Mouse (Mus musculus) liver, adult 2 months (tissue): Measurements from ENCODE around the gene Phf21a. TPM values are rescaled to one million over a fixed set of nuclear protein-coding genes. Genes with fewer than 3 reads are reported as not detected.

Experiments used
- DNase-seq: peaks from one replicate; pipeline ENCODE4 v3.0.0-alpha.2; 2011; ENCODE audit warnings: low read depth, low spot score; ENCODE audit errors: extremely low read depth
- H3K27ac ChIP-seq: fragments of 200-500 bp; replicated peaks from 2 replicates; pipeline ENCODE4 v1.5.1; 2012; ENCODE audit warnings: low read depth, mild to moderate bottlenecking, control low read depth, inconsistent platforms, low read length; ENCODE audit not compliant: insufficient read depth
- H3K27me3 ChIP-seq: fragments of 200-500 bp; 2 replicates; pipeline ENCODE4 v1.6.1; 2012; ENCODE audit warnings: mild to moderate bottlenecking, moderate library complexity, low read length, inconsistent platforms; ENCODE audit not compliant: control insufficient read depth, insufficient read depth
- H3K36me3 ChIP-seq: fragments of 200-500 bp; 2 replicates; pipeline ENCODE4 v1.6.1; 2012; ENCODE audit warnings: low read length, inconsistent platforms; ENCODE audit not compliant: control insufficient read depth, insufficient read depth
- H3K4me1 ChIP-seq: fragments of 200-500 bp; 2 replicates; pipeline ENCODE4 v1.6.1; 2011; ENCODE audit warnings: low read length; ENCODE audit not compliant: control insufficient read depth, insufficient read depth
- H3K4me3 ChIP-seq: fragments of 200-500 bp; 2 replicates; pipeline ENCODE4 v1.5.1; 2011; ENCODE audit warnings: low read depth, mild to moderate bottlenecking, control low read depth, low read length, moderate library complexity; ENCODE audit not compliant: insufficient read depth
- H3K79me2 ChIP-seq: fragments of 200-500 bp; 2 replicates; pipeline ENCODE4 v1.6.1; 2012; ENCODE audit warnings: inconsistent platforms, mild to moderate bottlenecking, low read length, moderate library complexity; ENCODE audit not compliant: control insufficient read depth, insufficient read depth
- H3K9ac ChIP-seq: fragments of 200-500 bp; 2 replicates; pipeline ENCODE4 v1.6.1; 2012; ENCODE audit warnings: low read depth, mild to moderate bottlenecking, control low read depth, inconsistent platforms, low read length
- CTCF ChIP-seq: fragments of 200-500 bp; IDR thresholded peaks from 2 replicates; pipeline ENCODE4 v1.5.1; 2011; ENCODE audit warnings: low read depth, low read length, control low read depth
- POLR2A ChIP-seq: fragments of 200-500 bp; IDR thresholded peaks from 2 replicates; pipeline ENCODE4 v1.6.1; 2011; ENCODE audit warnings: low read length, control low read depth; ENCODE audit not compliant: insufficient read depth; ENCODE audit errors: extremely low read depth
- WGBS: fragments of 180-500 bp; shearing (Covaris S2); methylation state at CpG from one replicate; pipeline ENCODE4 v1.1.7; 2018; 5-methylcytosine and 5-hydroxymethylcytosine counted together
- polyA plus RNA-seq: library from polyadenylated mRNA; depleted of rRNA; stranded (reverse); fragments of >200 nt; gene quantifications from 2 replicates; pipeline ENCODE4 v1.2.3, GENCODE M21; 2012; rRNA removed
- total RNA-seq: library from RNA; depleted of rRNA; stranded (reverse); fragments of >200 nt; gene quantifications from 2 replicates; pipeline ENCODE4 v1.2.3, GENCODE M21; 2014; rRNA removed

The Phf21a gene
- total RNA-seq (14.5 and 14.8 TPM in 2 replicates), polyA plus RNA-seq (8.3 and 11.4 TPM in 2 replicates)

GRCm38 (mm10) chr2:92092817-92093216 lies at the start of gene Phf21a:
Gene Phf21a (plus strand): TSS chr2:92093117.
- H3K27me3 ChIP-seq = no peaks in the 10 kb centered on the region

GRCm38 (mm10) chr2:92043285-92043684 lies 49.6 kb upstream of the Phf21a start:
- 95% methylated on average over 12 of the region's 12 CpGs for WGBS
- no peak overlapping the region for H3K27ac ChIP-seq
- no peak for DNase-seq
- H3K36me3 ChIP-seq = no peaks in the 10 kb centered on the region
- TF ChIP-seq POLR2A = no peak
- H3K4me3 ChIP-seq = no peak overlapping the region
- H3K9ac ChIP-seq = no peak overlapping the region
- H3K4me1 ChIP-seq = no peaks in the 10 kb centered on the region
- H3K79me2 ChIP-seq = no peaks in the 10 kb centered on the region
- H3K27me3 ChIP-seq = no peaks in the 10 kb centered on the region

More at GRCm38 (mm10) chr2:92092817-92093216, at the start of gene Phf21a:
- TF ChIP-seq CTCF (no peak), POLR2A (no peak)
- H3K36me3 ChIP-seq = no peaks in the 10 kb centered on the region
- H3K4me1 ChIP-seq = no peaks in the 10 kb centered on the region
- H3K79me2 ChIP-seq = no peaks in the 10 kb centered on the region
- no peak within 1 kb of the TSS for H3K4me3 ChIP-seq
- H3K9ac ChIP-seq = no peak within 1 kb of the TSS
- 84% methylated on average over 2 of the region's 2 CpGs for WGBS
- H3K27ac ChIP-seq = no peak within 1 kb of the TSS
- DNase-seq = no peak

- peak; percentile 17 for DNase-seq
- H3K27ac ChIP-seq = no peak overlapping the region
- H3K4me3 ChIP-seq = no peak overlapping the region
- H3K9ac ChIP-seq = no peak overlapping the region
- 11% methylated on average over 4 of the region's 4 CpGs for WGBS
- no peaks in the 10 kb centered on the region for H3K36me3 ChIP-seq
- TF ChIP-seq CTCF = no peak
- no peak for TF ChIP-seq POLR2A
- H3K79me2 ChIP-seq = no peaks in the 10 kb centered on the region
- no peaks in the 10 kb centered on the region; the same call in 1 of the 2 replicates for H3K27me3 ChIP-seq
- no peaks in the 10 kb centered on the region for H3K4me1 ChIP-seq
Measured at GRCm38 (mm10) chr2:92047601-92048000, 45.3 kb upstream of the Phf21a start.

- H3K36me3 ChIP-seq = no peaks in the 10 kb centered on the region
- 75% methylated on average over 9 of the region's 9 CpGs for WGBS
- TF ChIP-seq CTCF (no peak), POLR2A (no peak)
Measured at GRCm38 (mm10) chr2:92048034-92048690, 44.8 kb upstream of the Phf21a start.

GRCm38 (mm10) chr2:92052188-92052587 lies 40.7 kb upstream of the Phf21a start:
- 85% methylated on average over 8 of the region's 8 CpGs for WGBS
- TF ChIP-seq POLR2A = no peak
- no peak for TF ChIP-seq CTCF
- Histone ChIP-seq H3K27me3 (no peaks in the 10 kb centered on the region; the same call in 1 of the 2 replicates), H3K79me2 (no peaks in the 10 kb centered on the region), H3K9ac (no peak overlapping the region), H3K4me3 (no peak overlapping the region), H3K36me3 (no peaks in the 10 kb centered on the region), H3K4me1 (no peaks in the 10 kb centered on the region), H3K27ac (no peak overlapping the region)
- DNase-seq = no peak

More at GRCm38 (mm10) chr2:92048034-92048690, 44.8 kb upstream of the Phf21a start:
- DNase-seq = no peak
- Histone ChIP-seq H3K79me2 (no peaks in the 10 kb centered on the region), H3K4me1 (no peaks in the 10 kb centered on the region), H3K9ac (no peak overlapping the region), H3K27me3 (no peaks in the 10 kb centered on the region; the same call in 1 of the 2 replicates), H3K4me3 (no peak overlapping the region), H3K27ac (no peak overlapping the region)

- DNase-seq = no peak
- H3K27ac ChIP-seq = no peak overlapping the region
- TF ChIP-seq CTCF = no peak
- TF ChIP-seq POLR2A = no peak
- no peaks in the 10 kb centered on the region for H3K36me3 ChIP-seq
- no peaks in the 10 kb centered on the region; the same call in 1 of the 2 replicates for H3K27me3 ChIP-seq
- H3K9ac ChIP-seq = no peak overlapping the region
- no peaks in the 10 kb centered on the region for H3K4me1 ChIP-seq
- WGBS = 74% methylated on average over 2 of the region's 2 CpGs
- no peaks in the 10 kb centered on the region for H3K79me2 ChIP-seq
- H3K4me3 ChIP-seq = no peak overlapping the region
Measured at GRCm38 (mm10) chr2:92052754-92053153, 40.2 kb upstream of the Phf21a start.
